Mouse (Mus musculus) kidney, adult 2 months (tissue): Measurements from ENCODE around the gene Dgkg. TPM values are rescaled to one million over a fixed set of nuclear protein-coding genes. Genes with fewer than 3 reads are reported as not detected.

Experiments
- DNase-seq: peaks from one replicate; pipeline ENCODE4 v3.0.0; 2021
- H3K27ac ChIP-seq: fragments of 200-500 bp; 2 replicates; pipeline ENCODE4 v1.5.1; 2012; ENCODE audit warnings: low read depth, low read length, control low read depth, inconsistent platforms; ENCODE audit not compliant: insufficient read depth
- H3K27me3 ChIP-seq: fragments of 200-500 bp; replicated peaks from 2 replicates; pipeline ENCODE4 v1.6.1; 2012; ENCODE audit warnings: mild to moderate bottlenecking, moderate library complexity, low read length, inconsistent platforms; ENCODE audit not compliant: control insufficient read depth, insufficient read depth
- H3K36me3 ChIP-seq: fragments of 200-500 bp; 2 replicates; pipeline ENCODE4 v1.6.1; 2012; ENCODE audit warnings: mild to moderate bottlenecking, moderate library complexity, low read length, inconsistent platforms; ENCODE audit not compliant: control insufficient read depth, insufficient read depth
- H3K4me1 ChIP-seq: fragments of 200-500 bp; 2 replicates; pipeline ENCODE4 v1.6.1; 2011; ENCODE audit warnings: low read length; ENCODE audit not compliant: control insufficient read depth, insufficient read depth
- H3K4me3 ChIP-seq: fragments of 200-500 bp; 2 replicates; pipeline ENCODE4 v1.5.1; 2011; ENCODE audit warnings: mild to moderate bottlenecking, low read depth, low read length, control low read depth; ENCODE audit not compliant: insufficient read depth
- CTCF ChIP-seq: fragments of 200-500 bp; conservative IDR thresholded peaks from 2 replicates; pipeline ENCODE4 v1.5.1; 2011; ENCODE audit warnings: low read depth, mild to moderate bottlenecking, control low read depth, low read length, moderate library complexity, mixed read lengths; ENCODE audit not compliant: insufficient read depth, insufficient read length
- POLR2A ChIP-seq: fragments of 200-500 bp; IDR thresholded peaks from one replicate; pipeline ENCODE4 v1.6.1; 2011; ENCODE audit warnings: low read depth, low read length, control low read depth
- WGBS: fragments of 180-500 bp; shearing (Covaris S2); methylation state at CpG from one replicate; pipeline ENCODE4 v1.1.7; 2018; 5-methylcytosine and 5-hydroxymethylcytosine counted together
- polyA plus RNA-seq: library from polyadenylated mRNA; depleted of rRNA; stranded (reverse); fragments of >200 nt; gene quantifications from 2 replicates; pipeline ENCODE4 v1.2.3, GENCODE M21; 2012; rRNA removed

Gene Dgkg
- polyA plus RNA-seq, 1 experiment: 1.2 TPM

DNA sequence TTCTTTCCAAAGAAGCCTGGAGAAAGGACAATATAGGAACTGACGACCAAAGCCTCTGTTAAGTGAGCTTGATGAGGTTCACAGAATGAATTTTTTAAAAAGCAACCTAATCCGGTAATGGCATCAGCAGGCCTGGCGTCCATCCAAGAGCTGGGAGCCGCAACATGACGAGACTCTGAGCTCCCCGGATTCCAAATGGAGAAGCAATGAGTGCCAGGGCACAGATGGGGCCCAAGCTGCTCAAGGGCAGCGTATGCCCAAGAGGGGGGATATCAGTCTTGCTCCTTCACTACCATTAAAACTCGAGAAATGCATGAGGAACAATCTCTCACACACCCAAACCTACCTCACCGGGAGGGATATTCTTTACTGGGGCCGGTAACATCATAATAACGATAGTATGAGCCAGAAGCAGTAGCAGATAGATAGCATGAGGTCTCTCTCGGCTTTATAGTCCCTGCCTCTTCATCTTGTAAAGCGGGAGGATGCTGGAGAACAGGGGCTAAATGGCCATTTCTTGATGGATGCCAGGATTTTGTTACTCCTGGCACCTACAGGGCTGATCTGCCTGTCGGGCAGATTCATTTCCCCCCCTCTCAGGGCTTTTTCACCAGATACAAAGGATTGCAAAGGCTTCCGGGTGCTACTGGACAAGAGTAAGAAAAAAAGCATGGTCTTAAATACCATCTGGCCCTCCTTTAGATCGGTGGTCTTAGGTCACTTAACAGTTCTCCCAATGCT lies 226.6 kb downstream of the Dgkg start:
- H3K27ac ChIP-seq: no peak overlapping the region
- no peak for DNase-seq
- no peak for TF ChIP-seq POLR2A
- no peak for TF ChIP-seq CTCF
- H3K27me3 ChIP-seq: no peaks in the 10 kb centered on the region
- 71% methylated on average over 16 of the region's 16 CpGs for WGBS
- no peaks in the 10 kb centered on the region for H3K36me3 ChIP-seq
- peaks cover 7% of the 10 kb centered on the region; the same call in 1 of the 2 replicates for H3K4me1 ChIP-seq
- no peak overlapping the region for H3K4me3 ChIP-seq

DNA sequence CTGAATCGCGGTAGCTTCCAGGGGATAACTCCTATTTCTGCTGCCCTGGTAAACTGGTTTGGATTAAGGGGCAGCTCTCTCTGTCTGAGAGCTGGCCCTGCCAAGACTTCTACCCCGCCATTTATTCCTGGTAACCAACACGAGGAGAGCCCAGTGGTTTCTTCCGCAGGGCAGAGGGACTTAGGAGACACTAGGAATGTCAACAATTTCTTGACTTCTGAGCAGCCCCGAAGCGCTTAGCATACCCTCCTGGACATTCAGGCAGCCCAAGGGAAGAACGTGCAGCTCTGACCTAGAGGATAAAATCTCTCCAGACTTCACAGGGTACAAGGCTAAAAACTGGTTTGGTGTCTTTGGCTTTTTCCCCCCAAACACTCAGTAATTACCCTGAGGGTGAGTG lies 227.6 kb downstream of the Dgkg start:
- 23% methylated on average over 8 of the region's 8 CpGs for WGBS
- no peak overlapping the region for H3K27ac ChIP-seq
- H3K36me3 ChIP-seq: no peaks in the 10 kb centered on the region
- no peak for DNase-seq
- H3K27me3 ChIP-seq: no peaks in the 10 kb centered on the region
- peaks cover 7% of the 10 kb centered on the region; the same call in 1 of the 2 replicates for H3K4me1 ChIP-seq
- H3K4me3 ChIP-seq: no peak overlapping the region
- TF ChIP-seq POLR2A (no peak), CTCF (no peak)

DNA sequence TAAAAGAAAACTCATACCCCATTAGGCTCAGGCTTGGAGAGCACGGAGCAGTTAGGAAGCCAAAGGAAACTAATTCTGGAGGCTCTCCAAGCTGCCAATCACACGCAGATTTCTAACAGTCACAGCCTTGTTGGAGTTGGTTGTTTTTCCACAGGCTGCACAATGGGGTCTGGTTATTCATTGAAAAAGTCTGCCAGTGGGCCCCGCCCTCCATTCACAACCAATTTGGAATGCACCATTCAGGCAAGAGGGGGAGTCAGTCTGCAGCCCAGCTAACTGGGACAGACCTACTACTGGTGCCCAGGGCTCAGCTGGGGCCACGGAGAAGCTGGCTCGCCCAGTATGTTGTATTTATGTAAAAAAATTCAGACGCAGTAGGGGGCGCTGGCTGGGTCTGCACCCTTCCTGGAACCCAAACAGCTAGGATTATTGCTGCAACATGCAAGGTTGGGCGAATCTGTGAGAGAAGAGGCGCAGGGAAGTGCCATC lies 228.1 kb downstream of the Dgkg start:
- Histone ChIP-seq H3K36me3 (no peaks in the 10 kb centered on the region), H3K4me3 (no peak overlapping the region), H3K27me3 (no peaks in the 10 kb centered on the region), H3K27ac (no peak overlapping the region), H3K4me1 (peaks cover 7% of the 10 kb centered on the region; the same call in 1 of the 2 replicates)
- peak; percentile 96 for DNase-seq
- TF ChIP-seq CTCF (peak; percentile 41), POLR2A (no peak)
- WGBS: 9% methylated on average over 9 of the region's 9 CpGs

DNA sequence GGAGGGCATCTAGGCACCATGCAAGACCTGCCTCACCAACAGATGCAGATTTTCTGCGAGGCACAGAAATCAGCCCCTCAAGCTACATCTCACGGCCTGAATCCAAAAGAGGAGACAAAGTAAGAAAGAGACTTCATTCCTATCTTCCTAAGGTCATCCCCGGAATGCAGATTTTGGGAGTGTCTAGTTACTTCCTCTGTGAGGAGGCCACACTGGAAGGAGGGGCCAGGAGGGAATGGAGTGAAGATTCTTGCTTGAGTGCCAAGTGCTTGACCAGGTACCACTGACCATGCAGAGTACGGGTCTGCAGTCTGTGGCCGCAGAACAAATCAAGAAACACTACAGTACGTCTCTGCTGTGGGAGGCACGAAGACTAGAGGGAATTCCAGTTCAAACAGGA lies 230.2 kb downstream of the Dgkg start:
- 72% methylated on average over 7 of the region's 7 CpGs for WGBS
- TF ChIP-seq POLR2A (no peak), CTCF (no peak)

DNA sequence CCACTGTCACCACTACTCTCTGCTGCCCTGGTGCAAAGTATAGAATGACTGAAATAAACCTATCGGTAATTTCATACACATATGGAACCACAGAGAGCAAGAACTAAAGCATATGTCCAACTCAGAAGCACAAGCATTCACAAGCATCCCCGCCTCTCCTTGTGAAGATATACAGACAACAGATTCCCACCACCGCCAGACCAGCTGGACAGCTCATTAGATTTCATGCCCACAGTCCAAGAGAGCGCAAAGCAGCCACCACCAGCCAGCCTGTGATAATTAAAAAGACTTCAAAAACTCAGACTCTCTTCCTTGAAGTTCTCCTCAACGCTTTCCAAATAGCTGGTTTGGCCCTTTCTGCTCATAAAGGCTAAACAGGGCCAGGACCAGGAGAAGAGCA lies 234.8 kb downstream of the Dgkg start:
- DNase-seq: no peak
- Histone ChIP-seq H3K36me3 (no peaks in the 10 kb centered on the region), H3K4me3 (no peak overlapping the region), H3K27me3 (no peaks in the 10 kb centered on the region), H3K27ac (no peak overlapping the region), H3K4me1 (no peaks in the 10 kb centered on the region)
- WGBS: 82% methylated on average over 5 of the region's 5 CpGs
- TF ChIP-seq POLR2A: no peak
- no peak for TF ChIP-seq CTCF

More for the DNA sequence above, 230.2 kb downstream of the Dgkg start:
- Histone ChIP-seq H3K36me3 (no peaks in the 10 kb centered on the region), H3K4me3 (no peak overlapping the region), H3K4me1 (peaks cover 7% of the 10 kb centered on the region; the same call in 1 of the 2 replicates), H3K27me3 (no peaks in the 10 kb centered on the region), H3K27ac (no peak overlapping the region)
- DNase-seq: no peak

Other genes with a start within 250 kb of the Dgkg start
- 16.2 and 19.7 TPM in 2 replicates for gene Etv5, start 217.5 kb downstream of the Dgkg start, polyA plus RNA-seq
- 0.37 and 0.53 TPM in 2 replicates for gene Crygs, start 154.4 kb upstream of the Dgkg start, polyA plus RNA-seq
- gene Tbccd1, start 200.4 kb upstream of the Dgkg start, polyA plus RNA-seq: 20.1 and 20.6 TPM in 2 replicates
- 18.1 and 21.9 TPM in 2 replicates for gene Dnajb11, start 200.6 kb upstream of the Dgkg start, polyA plus RNA-seq
- gene Ahsg, start 234.1 kb upstream of the Dgkg start, polyA plus RNA-seq: 0.77 TPM in 1 of 2 replicates, not detected in the other